Mouse (Mus musculus): Measurements from ENCODE around the gene Trappc3l.

DNA sequence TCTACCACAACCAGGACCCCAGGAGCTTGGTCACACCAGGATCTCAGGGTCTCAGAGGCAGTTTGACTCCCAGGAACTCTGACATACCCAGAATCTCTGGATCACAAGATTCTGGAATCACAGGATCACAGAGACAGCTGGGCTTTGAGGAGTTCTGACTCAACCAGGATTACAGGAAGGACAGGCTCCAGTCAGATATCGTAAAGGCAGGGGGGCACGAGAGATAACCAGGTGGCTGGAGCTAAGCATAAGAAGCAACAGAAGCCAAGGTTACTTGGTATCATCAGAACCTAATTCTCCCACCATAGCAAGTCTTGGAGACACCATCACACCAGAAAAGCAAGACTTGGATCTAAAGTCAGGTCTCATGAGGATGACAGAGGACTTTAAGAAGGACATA lies 104.3 kb downstream of the Trappc3l start:
- TF ChIP-seq CTCF (IDR thresholded peaks at IDR 0.05; ENCODE audit: low read depth, low read length), result no peak
- TF ChIP-seq EP300 (IDR thresholded peaks at IDR 0.05; ENCODE audit: insufficient read depth, low read depth, low read length), result no peak

Data from ES-Bruce4 (cell line).